Mouse (Mus musculus) MEL (cell line): ENCODE results near the gene Klk1b22. TPM values are rescaled to one million over a fixed set of nuclear protein-coding genes. Genes with fewer than 3 reads are reported as not detected.

ENCODE experiments used
- DNase-seq: peaks from one replicate; pipeline ENCODE4 v3.0.0; 2011; ENCODE audit warnings: low read depth, low spot score
- H3K27ac ChIP-seq: 2 replicates; pipeline ENCODE4 v1.5.1; 2012; ENCODE audit warnings: low read depth, mild to moderate bottlenecking, control low read depth, low read length, moderate library complexity; ENCODE audit not compliant: control insufficient read depth
- H3K27me3 ChIP-seq, 2 experiments: fragments of 150-350 bp in 1 of 2; sonication (generic) in 1 of 2; 2 replicates each; pipeline ENCODE4 v1.6.1; 2012; ENCODE audit warnings: low read length in 2 of 2, mild to moderate bottlenecking in 2 of 2, improper control_type of control experiment in 1 of 2, moderate library complexity in 1 of 2; ENCODE audit not compliant: insufficient read depth in 2 of 2, control insufficient read depth in 1 of 2
- H3K36me3 ChIP-seq, 2 experiments: 2 replicates each; pipeline ENCODE4 v1.6.1; 2012 to 2014; ENCODE audit warnings: low read length in 2 of 2, improper control_type of control experiment in 1 of 2, inconsistent platforms in 1 of 2, mild to moderate bottlenecking in 1 of 2; ENCODE audit not compliant: insufficient read depth in 2 of 2, control insufficient read depth in 1 of 2
- H3K4me1 ChIP-seq, 2 experiments: fragments of 150-350 bp in 1 of 2; sonication (generic) in 1 of 2; 2 replicates each; pipeline ENCODE4 v1.6.1; 2012; ENCODE audit warnings: low read length in 2 of 2, improper control_type of control experiment in 1 of 2, mild to moderate bottlenecking in 1 of 2; ENCODE audit not compliant: insufficient read depth in 2 of 2, control insufficient read depth in 1 of 2
- H3K4me3 ChIP-seq, 2 experiments: fragments of 150-350 bp in 1 of 2; sonication (generic) in 1 of 2; 2 replicates each; pipeline ENCODE4 v1.5.1; 2012; ENCODE audit warnings: low read depth in 2 of 2, low read length in 2 of 2, mild to moderate bottlenecking in 2 of 2, moderate library complexity in 2 of 2, control low read depth in 1 of 2, improper control_type of control experiment in 1 of 2; ENCODE audit not compliant: control insufficient read depth in 1 of 2, insufficient read depth in 1 of 2
- H3K79me2 ChIP-seq: 2 replicates; pipeline ENCODE4 v1.6.1; 2012; ENCODE audit warnings: mild to moderate bottlenecking, low read length, moderate library complexity; ENCODE audit not compliant: control insufficient read depth, poor library complexity, insufficient read depth
- H3K9ac ChIP-seq: 2 replicates; pipeline ENCODE4 v1.6.1; 2012; ENCODE audit warnings: low read depth, mild to moderate bottlenecking, control low read depth, low read length, moderate library complexity; ENCODE audit not compliant: control insufficient read depth, poor library complexity, severe bottlenecking
- H3K9me3 ChIP-seq: fragments of 150-350 bp; sonication (generic); replicated peaks from 2 replicates; pipeline ENCODE4 v1.6.1; 2012; ENCODE audit warnings: mild to moderate bottlenecking, low read length, improper control_type of control experiment, moderate library complexity; ENCODE audit not compliant: insufficient read depth
- CHD1 ChIP-seq: IDR thresholded peaks from 2 replicates; pipeline ENCODE4 v1.6.1; 2012; ENCODE audit warnings: low read depth, mild to moderate bottlenecking, inconsistent platforms, low read length, improper control_type of control experiment
- HCFC1 ChIP-seq: IDR thresholded peaks from 2 replicates; pipeline ENCODE4 v1.6.1; 2012; ENCODE audit warnings: low read depth, mild to moderate bottlenecking, inconsistent platforms, low read length, improper control_type of control experiment, moderate library complexity
- MAFK ChIP-seq: IDR thresholded peaks from 2 replicates; pipeline ENCODE4 v1.6.1; 2011; ENCODE audit warnings: low read depth, mild to moderate bottlenecking, low read length, improper control_type of control experiment, borderline replicate concordance
- MAZ ChIP-seq: IDR thresholded peaks from 2 replicates; pipeline ENCODE4 v1.6.1; 2012; ENCODE audit warnings: low read depth, mild to moderate bottlenecking, inconsistent platforms, low read length, improper control_type of control experiment
- MEF2A ChIP-seq: IDR thresholded peaks from 2 replicates; pipeline ENCODE4 v1.6.1; 2014; ENCODE audit warnings: low read depth, mild to moderate bottlenecking, inconsistent platforms, low read length, improper control_type of control experiment; ENCODE audit not compliant: poor library complexity, insufficient replicate concordance, severe bottlenecking; ENCODE audit errors: extremely low read depth
- MXI1 ChIP-seq: IDR thresholded peaks from 2 replicates; pipeline ENCODE4 v1.6.1; 2011; ENCODE audit warnings: mild to moderate bottlenecking, low read depth, low read length, improper control_type of control experiment
- SMC3 ChIP-seq: IDR thresholded peaks from 2 replicates; pipeline ENCODE4 v1.6.1; 2011; ENCODE audit warnings: low read depth, low read length, improper control_type of control experiment
- TAL1 ChIP-seq: IDR thresholded peaks from 2 replicates; pipeline ENCODE4 v1.6.1; 2012; ENCODE audit warnings: mild to moderate bottlenecking, inconsistent platforms, low read length, moderate library complexity, mixed read lengths
- TCF12 ChIP-seq: IDR thresholded peaks from 2 replicates; pipeline ENCODE4 v1.6.1; 2014; ENCODE audit warnings: low read depth, mild to moderate bottlenecking, inconsistent platforms, low read length, improper control_type of control experiment, moderate library complexity
- UBTF ChIP-seq: IDR thresholded peaks from 2 replicates; pipeline ENCODE4 v1.6.1; 2012; ENCODE audit warnings: low read depth, mild to moderate bottlenecking, inconsistent platforms, low read length, improper control_type of control experiment, moderate library complexity, borderline replicate concordance; ENCODE audit not compliant: insufficient read depth
- USF2 ChIP-seq, 2 experiments: IDR thresholded peaks; 2 replicates each; pipeline ENCODE4 v1.6.1; 2011 to 2012; ENCODE audit warnings: improper control_type of control experiment in 2 of 2, low read length in 2 of 2, borderline replicate concordance in 1 of 2, inconsistent platforms in 1 of 2, low read depth in 1 of 2, mild to moderate bottlenecking in 1 of 2; ENCODE audit not compliant: insufficient read depth in 1 of 2
- ZC3H11A ChIP-seq: IDR thresholded peaks from 2 replicates; pipeline ENCODE4 v1.6.1; 2012; ENCODE audit warnings: low read depth, mild to moderate bottlenecking, inconsistent platforms, low read length, improper control_type of control experiment
- ZNF384 ChIP-seq: IDR thresholded peaks from 2 replicates; pipeline ENCODE4 v1.6.1; 2012; ENCODE audit warnings: low read depth, mild to moderate bottlenecking, inconsistent platforms, low read length, improper control_type of control experiment
- polyA plus RNA-seq, 2 experiments: library from polyadenylated mRNA; stranded (reverse) in 1 of 2; unstranded in 1 of 2; fragments of >175 nt in 1 of 2; fragments of >200 nt in 1 of 2; gene quantifications; 2 replicates each; pipeline versions ENCODE4 v1.2.1 to v1.2.4; 2012; ENCODE audit warnings: low replicate concordance in 2 of 2, low read depth in 1 of 2; ENCODE audit not compliant: insufficient read length in 2 of 2, insufficient read depth in 1 of 2, missing spikeins in 1 of 2
- total RNA-seq: library from RNA; depleted of rRNA; stranded (reverse); fragments of 300-350 nt; gene quantifications from 2 replicates; pipeline ENCODE4 v1.2.3, GENCODE M21; 2012; rRNA removed

Klk1b22 gene
- total and polyA plus RNA-seq, 3 experiments, result not detected

DNA sequence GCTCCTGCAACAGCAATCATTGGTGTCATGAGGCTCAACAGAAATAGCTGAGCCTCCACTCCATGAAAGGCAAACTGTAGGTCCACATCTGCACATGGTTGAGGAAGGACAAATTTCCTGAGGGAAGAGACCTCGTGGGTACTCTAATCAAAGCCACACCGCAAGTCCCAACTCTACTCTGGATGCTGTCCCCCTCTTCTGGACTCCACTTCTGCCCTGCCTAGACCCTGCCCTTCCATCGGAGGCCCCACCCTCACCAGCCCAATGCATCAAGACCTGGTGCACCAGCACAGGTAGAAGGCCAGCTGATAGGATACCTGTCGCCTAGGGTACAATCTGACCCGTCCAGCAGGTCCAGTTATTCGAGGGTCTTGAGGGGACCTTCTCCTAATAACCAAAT is 11.0 kb downstream of the Klk1b22 start:
- no peak overlapping the region for H3K27ac ChIP-seq
- H3K36me3 ChIP-seq, result no peaks in the 10 kb centered on the region
- H3K9ac ChIP-seq, result no peak overlapping the region
- DNase-seq, result no peak
- no peak overlapping the region for H3K4me3 ChIP-seq
- no peaks in the 10 kb centered on the region for H3K9me3 ChIP-seq
- H3K27me3 ChIP-seq, result no peaks in the 10 kb centered on the region
- no peak for TF ChIP-seq MAFK
- no peak for TF ChIP-seq SMC3
- TF ChIP-seq TAL1, result no peak
- TF ChIP-seq, all 39 proteins: peak for 0
- Histone ChIP-seq H3K4me1 (no peaks in the 10 kb centered on the region), H3K79me2 (no peaks in the 10 kb centered on the region)

DNA sequence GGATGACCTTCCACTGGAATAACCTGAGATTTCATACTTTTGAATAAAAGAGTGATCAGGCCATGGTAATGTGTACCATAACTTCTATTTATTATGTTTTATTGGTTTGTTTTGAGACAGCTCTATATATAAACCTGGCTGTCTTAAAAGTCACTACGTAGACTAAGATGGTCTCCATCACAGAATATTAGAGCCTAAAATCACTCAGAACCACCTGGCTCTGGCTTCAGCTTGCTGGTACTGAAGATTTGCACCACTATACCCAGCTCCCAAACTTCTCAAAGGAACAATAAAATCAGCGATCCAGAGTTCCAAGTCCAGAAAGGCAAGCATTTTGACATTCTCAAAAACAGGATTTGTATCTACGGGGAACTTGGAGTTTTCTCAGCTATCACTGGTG is 24.0 kb downstream of the Klk1b22 start, which contains the start of gene Klk1b16:
Gene Klk1b16, plus strand, starts transcription at position 301 of the 400 bp plus-strand sequence.
- Histone ChIP-seq H3K36me3 (no peaks in the 10 kb centered on the region), H3K9me3 (no peaks in the 10 kb centered on the region), H3K9ac (no peak within 1 kb of the TSS), H3K27me3 (no peaks in the 10 kb centered on the region), H3K79me2 (no peaks in the 10 kb centered on the region), H3K4me3 (no peak within 1 kb of the TSS), H3K4me1 (no peaks in the 10 kb centered on the region), H3K27ac (no peak within 1 kb of the TSS)
- TF ChIP-seq MAZ (no peak), TCF12 (no peak), MEF2A (no peak), ZNF384 (no peak), SMC3 (no peak), ZC3H11A (no peak), UBTF (no peak), MXI1 (no peak), CHD1 (no peak), MAFK (no peak), HCFC1 (no peak), USF2 (IDR thresholded peaks at IDR 0.05; ENCODE audit: borderline replicate concordance in 1 of 2, insufficient read depth in 1 of 2, low read depth in 1 of 2, low read length in 2 of 2) (no peak)
- no peak for DNase-seq

Other genes starting within 250 kb of the Klk1b22 start
- not detected in 2 replicates for gene Klk4, start 231.5 kb upstream of the Klk1b22 start, total RNA-seq
- not detected for gene Klk4, start 231.5 kb upstream of the Klk1b22 start, polyA plus RNA-seq
- not detected in 2 replicates for gene Klk15, start 178.9 kb upstream of the Klk1b22 start, total RNA-seq
- gene Klk15, start 178.9 kb upstream of the Klk1b22 start, polyA plus RNA-seq, result not detected
- gene Klk1b8, start 162.0 kb upstream of the Klk1b22 start, total RNA-seq, result not detected in 2 replicates
- not detected for gene Klk1b8, start 162.0 kb upstream of the Klk1b22 start, polyA plus RNA-seq
- gene Klk1b1, start 145.9 kb upstream of the Klk1b22 start, total RNA-seq, result not detected in 2 replicates
- gene Klk1b1, start 145.9 kb upstream of the Klk1b22 start, polyA plus RNA-seq, result not detected
- gene Klk1b9, start 136.6 kb upstream of the Klk1b22 start, total RNA-seq, result not detected in 2 replicates
- gene Klk1b9, start 136.6 kb upstream of the Klk1b22 start, polyA plus RNA-seq, result not detected
- gene Klk1b11, start 116.8 kb upstream of the Klk1b22 start, total RNA-seq, result not detected in 2 replicates
- gene Klk1b11, start 116.8 kb upstream of the Klk1b22 start, polyA plus RNA-seq, result not detected
- not detected in 2 replicates for gene Klk1b26, start 100.5 kb upstream of the Klk1b22 start, total RNA-seq
- gene Klk1b26, start 100.5 kb upstream of the Klk1b22 start, polyA plus RNA-seq, result not detected
- not detected in 2 replicates for gene Klk1b27, start 60.4 kb upstream of the Klk1b22 start, total RNA-seq
- not detected for gene Klk1b27, start 60.4 kb upstream of the Klk1b22 start, polyA plus RNA-seq
- gene Klk1b21, start 10.3 kb upstream of the Klk1b22 start, total RNA-seq, result not detected in 2 replicates
- gene Klk1b21, start 10.3 kb upstream of the Klk1b22 start, polyA plus RNA-seq, result not detected
- gene Klk1b16, start 24.1 kb downstream of the Klk1b22 start, total RNA-seq, result not detected in 2 replicates
- not detected for gene Klk1b16, start 24.1 kb downstream of the Klk1b22 start, polyA plus RNA-seq
- not detected in 2 replicates for gene Klk1b24, start 75.6 kb downstream of the Klk1b22 start, total RNA-seq
- not detected for gene Klk1b24, start 75.6 kb downstream of the Klk1b22 start, polyA plus RNA-seq
- gene Klk1b3, start 85.5 kb downstream of the Klk1b22 start, total RNA-seq, result not detected in 2 replicates
- not detected for gene Klk1b3, start 85.5 kb downstream of the Klk1b22 start, polyA plus RNA-seq
- not detected in 2 replicates for gene Klk1b4, start 94.8 kb downstream of the Klk1b22 start, total RNA-seq
- gene Klk1b4, start 94.8 kb downstream of the Klk1b22 start, polyA plus RNA-seq, result not detected
- not detected in 2 replicates for gene Klk1b5, start 103.3 kb downstream of the Klk1b22 start, total RNA-seq
- gene Klk1b5, start 103.3 kb downstream of the Klk1b22 start, polyA plus RNA-seq, result not detected
- not detected in 2 replicates for gene Klk1, start 112.7 kb downstream of the Klk1b22 start, total RNA-seq
- not detected for gene Klk1, start 112.7 kb downstream of the Klk1b22 start, polyA plus RNA-seq
- gene Gm36864, start 123.5 kb downstream of the Klk1b22 start, total RNA-seq, result not detected in 2 replicates
- gene Gm36864, start 123.5 kb downstream of the Klk1b22 start, polyA plus RNA-seq, result under 1 TPM in 1 of 2 experiments, not detected in 1; 0.08 TPM
- 0.46 and 0.62 TPM in 2 replicates for gene 1700028J19Rik, start 134.0 kb downstream of the Klk1b22 start, total RNA-seq
- 1 to 10 TPM in 1 of 2 experiments, not detected in 1; 1.2 TPM for gene 1700028J19Rik, start 134.0 kb downstream of the Klk1b22 start, polyA plus RNA-seq
- gene 2410002F23Rik, start 134.0 kb downstream of the Klk1b22 start, total RNA-seq, result 89.1 and 148 TPM in 2 replicates
- 100 to 1,000 TPM; 174 to 841 TPM for gene 2410002F23Rik, start 134.0 kb downstream of the Klk1b22 start, polyA plus RNA-seq
- gene Acp4, start 144.7 kb downstream of the Klk1b22 start, total RNA-seq, result 0.10 and 0.12 TPM in 2 replicates
- gene Acp4, start 144.7 kb downstream of the Klk1b22 start, polyA plus RNA-seq, result under 1 TPM in 1 of 2 experiments, not detected in 1; 0.14 TPM
- gene Gm15517, start 148.8 kb downstream of the Klk1b22 start, total RNA-seq, result not detected in 2 replicates
- gene Gm15517, start 148.8 kb downstream of the Klk1b22 start, polyA plus RNA-seq, result not detected
- 0.33 and 0.39 TPM in 2 replicates for gene Clec11a, start 194.2 kb downstream of the Klk1b22 start, total RNA-seq
- gene Clec11a, start 194.2 kb downstream of the Klk1b22 start, polyA plus RNA-seq, result under 1 TPM in 1 of 2 experiments, not detected in 1; 0.33 TPM
- 0.12 and 0.29 TPM in 2 replicates for gene Shank1, start 197.6 kb downstream of the Klk1b22 start, total RNA-seq
- gene Shank1, start 197.6 kb downstream of the Klk1b22 start, polyA plus RNA-seq, result 1 to 10 TPM in 1 of 2 experiments, not detected in 1; 3.9 TPM